Mouse (Mus musculus): ENCODE measurements around the gene Gbp6. TPM values are rescaled to one million over a fixed set of nuclear protein-coding genes. Genes with fewer than 3 reads are reported as not detected.
"Not testable (repeated sequence)": the region's sequence is repeated elsewhere in the genome, so short reads cannot be mapped to it uniquely, and the experiment has no call there.

Gbp6 gene
- 1,000 to 10,000 TPM in 2 of 26 experiments, 100 to 1,000 TPM in 17, 10 to 100 TPM in 7; 24.0 to 1,385 (median 376) TPM for total RNA-seq (2018; cell fraction: chromatin; rRNA removed)
- total RNA-seq (2018; cell fraction: cytosol; rRNA removed) = 100 to 1,000 TPM in 14 of 26 experiments, 10 to 100 TPM in 12; 27.2 to 451 (median 208) TPM
- total RNA-seq (2018; cell fraction: nucleus; rRNA removed) = 1,000 to 10,000 TPM in 2 of 26 experiments, 100 to 1,000 TPM in 19, 10 to 100 TPM in 5; 21.9 to 1,042 (median 399) TPM
- polyA plus RNA-seq (2018) = 13.4 to 70.7 TPM (median 22.3 TPM) in 3 replicates

DNA sequence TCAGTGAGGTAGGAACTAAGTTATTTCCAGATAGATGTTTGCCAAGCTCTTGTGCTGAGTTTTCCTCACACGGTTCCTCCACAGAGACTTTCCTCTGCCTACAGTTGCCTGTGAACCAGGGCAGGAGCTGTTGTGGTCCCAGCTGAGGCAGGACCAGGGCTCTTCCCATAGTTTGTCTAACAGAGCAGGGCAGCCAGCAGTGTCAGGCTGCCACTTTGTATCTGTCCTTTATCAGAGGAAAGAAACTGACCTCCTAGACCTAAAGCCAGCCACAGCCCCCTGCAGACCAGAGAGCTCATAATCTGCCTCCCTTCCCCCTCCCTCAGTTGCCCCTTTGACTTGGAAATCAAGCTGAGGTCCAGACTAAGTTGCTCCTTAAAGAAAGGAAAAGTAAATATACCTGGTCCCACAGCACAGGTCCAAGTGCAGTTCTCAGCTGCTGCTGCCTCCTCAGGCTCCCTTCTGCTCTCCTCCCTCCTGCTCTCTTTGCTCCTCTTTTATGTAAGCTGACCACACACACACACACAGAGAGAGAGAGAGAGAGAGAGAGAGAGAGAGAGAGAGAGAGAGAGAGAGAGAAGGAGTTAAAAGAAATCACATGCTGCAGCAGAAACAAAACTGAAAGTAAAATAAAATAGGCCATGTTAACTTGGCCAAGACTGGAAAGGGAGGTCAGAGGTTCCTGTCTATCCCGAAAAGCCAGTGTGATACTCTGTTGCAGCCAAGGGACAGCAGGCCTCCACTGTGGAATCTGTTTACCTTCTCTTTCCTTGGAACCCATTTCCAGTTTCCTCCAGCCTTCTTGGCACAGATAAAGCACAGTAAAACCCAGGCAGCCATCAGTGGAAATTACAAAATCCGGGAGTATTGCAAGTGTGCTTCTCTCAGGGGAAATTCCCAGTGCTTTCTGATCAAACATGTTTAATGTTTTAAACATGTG, at the start of gene Gbp6, which contains the start of gene Gm43302:
Gbp6 (minus strand) TSS at position 473 of the 940 bp plus-strand sequence.
Gm43302 (minus strand) TSS at position 470 of the 940 bp plus-strand sequence.
- Histone ChIP-seq H3K4me3 (ENCODE audit: inconsistent target) (peak within 1 kb of the TSS; percentile 3; the same call in 1 of the 2 replicates), H3K79me2 (ENCODE audit: inconsistent target) (peaks cover 32% of the 10 kb centered on the region; the same call in 1 of the 2 replicates)
- not testable (repeated sequence) for H3K27ac ChIP-seq; H3K36me3 ChIP-seq (ENCODE audit: inconsistent target)
- WGBS (ENCODE audit: missing documents) = 32% methylated on average over 3 of the region's 3 CpGs

DNA sequence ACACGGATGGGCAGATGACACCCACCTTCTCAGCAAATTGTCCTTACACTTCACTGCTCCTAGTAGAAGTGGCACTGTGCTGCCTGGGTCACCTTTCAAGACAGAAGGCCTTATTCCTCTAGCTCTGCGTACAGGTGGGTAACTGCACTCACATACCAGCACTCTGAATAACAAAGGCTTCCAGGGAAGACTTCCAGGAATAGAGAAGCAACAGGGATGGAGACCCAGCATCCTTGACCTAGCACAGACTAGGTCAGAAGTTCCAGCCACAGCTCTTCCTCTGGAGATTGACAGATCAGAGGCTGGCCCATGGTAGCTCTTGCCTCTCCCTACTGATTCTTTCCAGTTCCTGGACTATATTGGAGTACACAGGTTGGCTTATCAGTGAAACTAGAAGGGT, 47.8 kb upstream of the Gbp6 start:
- WGBS (ENCODE audit: missing documents) = 100% methylated on average over 2 of the region's 2 CpGs
- Histone ChIP-seq H3K79me2 (ENCODE audit: inconsistent target) (no peaks in the 10 kb centered on the region), H3K4me3 (ENCODE audit: inconsistent target) (no peak overlapping the region), H3K36me3 (ENCODE audit: inconsistent target) (no peaks in the 10 kb centered on the region), H3K27ac (no peak overlapping the region)

DNA sequence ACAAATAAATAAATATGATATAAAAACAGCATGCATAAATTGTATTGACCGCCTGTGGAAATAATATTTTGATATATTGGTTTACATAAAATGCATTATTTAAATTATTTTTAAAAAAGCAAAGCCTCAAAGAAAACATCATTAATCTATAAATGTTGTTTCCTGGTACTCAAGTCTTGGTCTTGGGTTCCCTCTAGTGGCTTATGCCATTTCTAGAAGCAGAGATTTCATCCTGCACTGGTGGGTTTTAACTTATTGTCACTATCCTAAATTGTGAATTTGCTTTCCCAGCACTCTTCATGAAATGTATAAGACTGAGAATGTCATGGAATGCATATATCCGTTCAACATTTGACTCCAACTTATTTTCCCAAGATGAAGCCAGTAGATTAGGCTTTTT, 29.0 kb upstream of the Gbp6 start:
- Histone ChIP-seq H3K79me2 (ENCODE audit: inconsistent target) (no peaks in the 10 kb centered on the region), H3K27ac (no peak overlapping the region), H3K4me3 (ENCODE audit: inconsistent target) (no peak overlapping the region), H3K36me3 (ENCODE audit: inconsistent target) (no peaks in the 10 kb centered on the region)
- WGBS (ENCODE audit: missing documents) = 94% methylated on average over 2 of the region's 2 CpGs

DNA sequence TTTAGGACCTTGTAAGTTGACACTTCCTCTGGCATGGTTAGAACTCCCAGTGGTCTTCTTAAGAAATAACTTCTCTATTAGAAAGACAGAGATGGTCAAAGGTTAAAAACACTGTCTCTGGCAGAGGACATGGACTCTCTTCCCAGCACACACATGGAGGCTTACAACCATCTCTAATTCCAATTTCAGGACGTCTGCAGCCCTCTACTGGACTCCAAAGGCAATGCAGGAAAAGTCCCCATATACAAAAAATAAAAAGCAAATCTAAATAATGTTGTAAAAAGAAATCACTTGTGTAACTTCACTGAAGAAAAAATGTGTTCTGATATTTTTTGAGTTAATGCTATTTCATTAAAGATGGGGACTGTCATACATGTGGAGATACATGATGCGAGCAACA, 17.4 kb upstream of the Gbp6 start:
- Histone ChIP-seq H3K4me3 (ENCODE audit: inconsistent target) (no peak overlapping the region), H3K79me2 (ENCODE audit: inconsistent target) (no peaks in the 10 kb centered on the region), H3K36me3 (ENCODE audit: inconsistent target) (no peaks in the 10 kb centered on the region), H3K27ac (no peak overlapping the region)
- WGBS (ENCODE audit: missing documents) = 95% methylated on average over 2 of the region's 2 CpGs

DNA sequence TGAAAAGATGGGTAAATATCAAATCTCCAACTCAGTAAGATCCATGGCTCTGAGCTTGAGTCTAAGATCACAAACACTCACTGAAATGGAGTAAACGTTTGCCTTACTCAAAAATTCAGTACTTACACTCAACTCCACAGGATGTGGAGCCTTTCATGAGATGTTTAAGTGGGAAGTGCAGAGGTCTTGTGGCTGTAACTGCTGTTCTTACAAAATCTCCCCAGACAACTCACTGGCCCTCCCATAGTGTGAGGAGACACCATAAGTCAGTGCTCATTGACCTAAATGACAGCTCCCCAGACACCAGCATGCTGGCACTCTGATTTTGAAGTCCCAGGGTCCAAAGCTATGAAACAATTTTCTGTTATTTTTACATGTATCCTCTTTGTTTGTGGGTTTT, 15.7 kb upstream of the Gbp6 start:
- H3K4me3 ChIP-seq (ENCODE audit: inconsistent target); H3K79me2 ChIP-seq (ENCODE audit: inconsistent target); H3K27ac ChIP-seq; H3K36me3 ChIP-seq (ENCODE audit: inconsistent target): not testable (repeated sequence)
- 13% methylated on average over 1 of the region's 1 CpGs for WGBS (ENCODE audit: missing documents)

DNA sequence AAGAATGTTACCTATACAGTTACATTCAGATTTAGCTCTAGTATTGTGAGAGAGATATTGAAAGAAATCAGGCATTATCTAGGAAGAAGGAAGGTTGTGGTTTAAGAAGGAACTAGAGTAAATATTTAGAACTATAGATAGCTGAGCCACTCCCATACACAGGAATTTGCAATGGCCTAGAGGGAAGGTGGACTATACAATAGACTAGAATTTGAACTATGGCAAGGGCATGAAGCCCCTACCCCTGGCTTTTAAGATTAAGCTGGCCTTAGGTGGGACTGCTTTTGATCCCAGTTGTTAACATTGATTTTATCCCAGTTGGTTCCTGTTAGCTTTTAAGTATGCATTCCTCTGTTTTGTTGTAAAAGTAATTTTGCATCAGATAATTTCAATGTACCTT, 13.4 kb upstream of the Gbp6 start:
- not testable (repeated sequence) for H3K4me3 ChIP-seq (ENCODE audit: inconsistent target); H3K27ac ChIP-seq; H3K36me3 ChIP-seq (ENCODE audit: inconsistent target); H3K79me2 ChIP-seq (ENCODE audit: inconsistent target)

DNA sequence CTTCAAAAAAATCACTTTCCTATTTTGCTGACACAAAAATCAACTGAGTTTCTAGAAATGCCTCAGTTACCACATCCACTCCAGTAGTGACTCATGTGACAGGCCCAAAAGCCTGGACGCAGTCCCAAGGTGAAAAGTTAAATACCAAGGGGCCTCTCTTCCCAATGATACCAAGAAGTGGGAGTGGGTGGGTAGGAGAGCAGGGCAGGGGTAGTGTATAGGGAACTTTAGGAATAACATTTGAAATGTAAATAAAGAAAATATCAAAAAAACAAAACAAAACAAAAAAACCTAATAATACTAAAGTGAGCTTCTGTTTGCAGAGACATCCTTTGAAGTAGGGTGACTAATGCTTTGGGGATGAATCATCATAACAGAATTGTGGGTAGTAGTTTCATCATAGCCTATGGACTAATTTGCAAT, 12.7 kb upstream of the Gbp6 start:
- no peaks in the 10 kb centered on the region for H3K36me3 ChIP-seq (ENCODE audit: inconsistent target)
- H3K27ac ChIP-seq = no peak overlapping the region
- 38% methylated on average over 1 of the region's 1 CpGs for WGBS (ENCODE audit: missing documents)
- H3K79me2 ChIP-seq (ENCODE audit: inconsistent target) = no peaks in the 10 kb centered on the region
- no peak overlapping the region for H3K4me3 ChIP-seq (ENCODE audit: inconsistent target)

DNA sequence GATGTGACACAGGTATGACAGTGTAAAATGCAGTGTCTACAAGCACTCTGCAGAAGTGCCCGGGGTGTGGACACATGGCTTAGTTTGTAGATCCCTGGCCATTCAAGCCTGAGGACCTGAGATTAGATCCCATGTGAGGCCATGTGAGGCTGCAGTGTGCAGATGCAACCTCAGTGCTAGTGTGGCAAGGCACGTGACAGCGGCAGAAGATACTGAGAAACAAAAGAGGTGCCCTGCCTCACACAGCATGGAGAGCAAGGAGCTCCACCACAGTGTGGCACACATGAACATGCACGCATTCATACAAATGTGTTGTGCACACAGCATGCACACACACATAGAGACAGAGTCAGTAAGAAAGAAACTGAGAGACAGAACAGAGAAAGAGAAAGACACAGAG, 12.2 kb upstream of the Gbp6 start:
- not testable (repeated sequence) for H3K79me2 ChIP-seq (ENCODE audit: inconsistent target); H3K36me3 ChIP-seq (ENCODE audit: inconsistent target); H3K27ac ChIP-seq; H3K4me3 ChIP-seq (ENCODE audit: inconsistent target)
- 100% methylated on average over 3 of the region's 4 CpGs for WGBS (ENCODE audit: missing documents)

DNA sequence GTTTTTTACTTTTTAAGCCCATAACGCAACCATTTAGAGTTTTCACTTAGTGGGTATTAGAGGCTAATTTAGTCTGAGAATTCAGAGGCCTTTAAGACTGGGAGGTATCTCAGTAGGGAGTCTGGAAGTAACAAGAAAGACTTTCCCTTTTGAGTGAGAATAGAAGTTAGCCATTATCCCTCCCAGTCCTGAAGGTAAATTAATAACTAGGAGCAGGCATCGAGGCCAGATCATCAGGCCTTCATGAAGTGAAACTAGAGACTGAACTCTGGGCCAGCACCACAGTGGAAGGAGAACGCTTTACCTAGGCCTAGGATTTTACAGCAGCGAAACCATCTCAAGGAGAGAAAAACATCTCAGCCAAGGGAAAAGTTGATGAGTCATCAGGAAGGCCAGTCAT, 8.5 kb upstream of the Gbp6 start:
- no peaks in the 10 kb centered on the region for H3K79me2 ChIP-seq (ENCODE audit: inconsistent target)
- 94% methylated on average over 4 of the region's 4 CpGs for WGBS (ENCODE audit: missing documents)
- no peak overlapping the region for H3K27ac ChIP-seq
- H3K4me3 ChIP-seq (ENCODE audit: inconsistent target) = no peak overlapping the region
- no peaks in the 10 kb centered on the region for H3K36me3 ChIP-seq (ENCODE audit: inconsistent target)

DNA sequence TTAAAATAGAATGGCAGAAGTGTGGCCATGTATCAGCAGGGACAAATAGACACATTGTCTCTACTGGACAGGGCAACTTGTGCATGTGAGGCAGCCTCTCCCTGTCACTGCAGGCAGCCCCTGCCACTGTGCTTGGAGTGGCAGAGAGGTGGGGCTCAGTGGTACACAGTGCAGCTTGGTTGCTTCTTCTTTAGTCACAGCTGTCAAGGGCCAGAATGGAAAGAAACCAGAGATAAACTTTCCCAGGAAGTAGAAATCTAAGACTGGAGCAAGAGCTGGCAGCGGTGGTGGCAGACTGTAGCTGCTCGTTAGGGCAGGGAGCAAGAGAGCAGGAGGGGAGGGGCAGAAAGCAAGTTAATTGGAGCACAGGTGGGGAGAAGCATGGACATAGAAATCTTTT, 8.0 kb upstream of the Gbp6 start:
- Histone ChIP-seq H3K4me3 (ENCODE audit: inconsistent target) (no peak overlapping the region), H3K79me2 (ENCODE audit: inconsistent target) (no peaks in the 10 kb centered on the region), H3K36me3 (ENCODE audit: inconsistent target) (no peaks in the 10 kb centered on the region), H3K27ac (no peak overlapping the region)
- 97% methylated on average over 2 of the region's 2 CpGs for WGBS (ENCODE audit: missing documents)

DNA sequence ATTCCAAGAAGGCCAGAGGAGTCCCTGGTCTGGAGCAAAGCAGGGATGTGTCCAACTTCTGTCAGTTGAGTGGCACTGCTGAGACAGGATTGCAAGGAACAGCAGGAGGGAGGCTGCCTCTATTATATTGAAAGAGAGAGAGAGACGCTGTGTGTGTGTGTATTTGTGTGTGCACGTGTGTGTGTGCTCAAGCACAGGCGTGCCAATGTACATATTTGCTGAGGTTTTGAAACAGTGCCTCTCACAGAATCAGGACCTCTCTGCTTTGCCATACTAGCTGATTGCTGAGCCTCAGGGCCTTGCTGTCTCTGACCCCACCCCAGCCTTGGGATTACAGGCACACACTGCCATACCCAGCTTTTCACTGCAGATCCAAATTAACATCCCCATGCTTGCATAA, 2.2 kb upstream of the Gbp6 start:
- WGBS (ENCODE audit: missing documents) = 84% methylated on average over 3 of the region's 3 CpGs
- peaks cover 25% of the 10 kb centered on the region; the same call in 1 of the 2 replicates for H3K79me2 ChIP-seq (ENCODE audit: inconsistent target)
- no peaks in the 10 kb centered on the region for H3K36me3 ChIP-seq (ENCODE audit: inconsistent target)
- H3K4me3 ChIP-seq (ENCODE audit: inconsistent target) = no peak overlapping the region
- H3K27ac ChIP-seq = no peak overlapping the region

DNA sequence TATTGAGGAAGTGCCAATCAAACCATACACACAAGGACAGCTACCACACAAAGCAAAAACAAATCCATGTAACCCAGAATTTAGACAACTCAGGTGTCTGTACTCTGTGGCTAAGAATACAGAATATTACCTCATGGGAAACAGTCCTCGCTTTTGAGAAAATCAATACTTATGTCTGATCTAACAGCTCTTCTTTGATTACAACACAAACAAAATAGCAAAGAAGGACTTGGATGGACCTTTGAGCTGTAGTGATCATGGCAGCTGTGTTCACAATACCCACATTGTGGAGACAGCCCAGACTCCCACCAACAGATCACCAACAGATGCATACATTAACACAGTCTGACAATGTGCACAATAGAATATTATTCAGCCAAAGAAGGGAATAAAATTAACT, 1.0 kb downstream of the Gbp6 start:
- no peaks in the 10 kb centered on the region for H3K36me3 ChIP-seq (ENCODE audit: inconsistent target)
- H3K27ac ChIP-seq = no peak overlapping the region
- 100% methylated on average over 1 of the region's 1 CpGs for WGBS (ENCODE audit: missing documents)
- peaks cover 32% of the 10 kb centered on the region; the same call in 1 of the 2 replicates for H3K79me2 ChIP-seq (ENCODE audit: inconsistent target)
- H3K4me3 ChIP-seq (ENCODE audit: inconsistent target) = peak overlapping the region; percentile 3; the same call in 1 of the 2 replicates

DNA sequence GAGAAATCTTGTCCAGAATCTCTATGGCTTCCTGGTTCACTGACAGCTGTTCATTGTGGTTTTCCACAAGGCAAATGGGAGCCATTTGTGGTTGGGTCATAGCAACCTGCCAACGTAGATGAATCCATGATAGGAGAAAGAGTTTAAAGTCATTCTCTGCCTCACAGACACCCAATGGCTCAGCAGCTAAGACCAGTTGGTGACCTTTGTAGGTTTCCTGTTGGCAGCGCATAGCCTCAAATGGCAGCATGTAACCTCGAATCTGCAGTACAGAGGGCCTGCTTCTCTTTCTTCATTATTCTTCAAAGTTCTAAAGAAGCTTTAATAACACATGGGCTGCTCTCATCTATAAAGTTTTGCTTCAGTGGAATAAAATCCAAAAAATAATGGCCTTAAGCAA, 2.6 kb downstream of the Gbp6 start:
- WGBS (ENCODE audit: missing documents) = 18% methylated on average over 2 of the region's 3 CpGs
- H3K79me2 ChIP-seq (ENCODE audit: inconsistent target) = peaks cover 32% of the 10 kb centered on the region; the same call in 1 of the 2 replicates

DNA sequence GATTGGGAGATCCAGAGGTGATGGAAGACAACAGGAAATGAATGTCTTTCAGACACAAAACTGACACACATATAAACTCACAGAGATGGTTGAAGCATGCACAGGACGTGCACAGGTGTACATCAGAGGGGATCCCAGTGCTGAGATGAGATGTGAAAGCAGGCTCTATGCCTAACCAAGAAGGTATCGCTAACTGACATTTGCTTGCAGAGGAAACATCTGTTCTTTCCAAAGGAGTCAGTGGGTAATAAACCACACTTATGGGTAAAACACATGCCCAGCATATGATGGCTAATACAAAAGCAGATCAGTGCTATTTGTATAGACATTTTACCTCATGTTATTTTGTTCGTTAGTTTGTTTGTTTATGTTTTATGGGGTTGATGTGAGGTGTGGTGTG, 32.8 kb downstream of the Gbp6 start:
- no CpG with 5 or more reads among the region's 3 CpGs for WGBS (ENCODE audit: missing documents)
- not testable (repeated sequence) for H3K27ac ChIP-seq; H3K36me3 ChIP-seq (ENCODE audit: inconsistent target); H3K4me3 ChIP-seq (ENCODE audit: inconsistent target); H3K79me2 ChIP-seq (ENCODE audit: inconsistent target)

More for the DNA sequence above, 2.6 kb downstream of the Gbp6 start:
- not testable (repeated sequence) for H3K4me3 ChIP-seq (ENCODE audit: inconsistent target); H3K36me3 ChIP-seq (ENCODE audit: inconsistent target); H3K27ac ChIP-seq

DNA sequence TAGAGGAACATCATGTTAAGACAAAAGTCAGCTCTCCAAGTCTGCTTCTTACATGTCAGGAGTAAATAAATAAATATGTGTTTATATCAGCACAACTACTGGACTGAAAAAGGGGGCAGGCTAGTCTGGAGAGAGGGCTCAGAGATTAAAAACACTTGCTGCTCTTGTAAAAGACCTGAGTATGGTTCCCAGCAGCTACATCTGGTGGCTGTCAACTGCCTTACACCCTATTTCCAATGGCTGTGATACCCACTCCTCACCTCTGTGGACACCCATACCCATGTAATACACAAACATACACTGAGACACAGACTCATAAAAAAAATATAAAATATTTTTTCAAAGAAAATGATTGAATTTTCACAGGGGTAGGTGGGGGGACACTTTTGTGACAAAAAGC, 41.0 kb downstream of the Gbp6 start:
- Histone ChIP-seq H3K36me3 (ENCODE audit: inconsistent target) (no peaks in the 10 kb centered on the region), H3K79me2 (ENCODE audit: inconsistent target) (no peaks in the 10 kb centered on the region), H3K27ac (no peak overlapping the region), H3K4me3 (ENCODE audit: inconsistent target) (no peak overlapping the region)
